Mouse (Mus musculus) limb, embryonic 12.5 days (tissue): ENCODE measurements around the gene Rap1gap. TPM values are rescaled to one million over a fixed set of nuclear protein-coding genes. Genes with fewer than 3 reads are reported as not detected.
A peak's percentile ranks its signal among the peaks of the same experiment; 100 is the strongest.

ENCODE experiments used
- ATAC-seq: fragments of 200-750 bp; cut with Nextera tagmentation; 2 replicates; pipeline ENCODE4 v1.8.0; 2017; ENCODE audit warnings: low read depth, moderate TSS enrichment; ENCODE audit not compliant: insufficient number of reproducible peaks, insufficient read depth, low FRiP score, low TSS enrichment
- H3K27ac ChIP-seq: fragments of 300-500 bp; sonication (generic); 2 replicates; pipeline ENCODE4 v1.5.1; 2016; ENCODE audit warnings: mild to moderate bottlenecking, moderate library complexity
- H3K27me3 ChIP-seq: fragments of 300-500 bp; sonication (generic); 2 replicates; pipeline ENCODE4 v1.6.1; 2016; ENCODE audit warnings: mild to moderate bottlenecking, moderate library complexity
- H3K36me3 ChIP-seq: fragments of 300-500 bp; sonication (generic); 2 replicates; pipeline ENCODE4 v1.6.1; 2016; ENCODE audit warnings: mild to moderate bottlenecking, moderate library complexity
- H3K4me1 ChIP-seq: fragments of 300-500 bp; sonication (generic); replicated peaks from 2 replicates; pipeline ENCODE4 v1.6.1; 2016
- H3K4me2 ChIP-seq: fragments of 300-500 bp; sonication (generic); 2 replicates; pipeline ENCODE4 v1.6.1; 2016; ENCODE audit warnings: mild to moderate bottlenecking, moderate library complexity
- H3K4me3 ChIP-seq: fragments of 300-500 bp; sonication (generic); replicated peaks from 2 replicates; pipeline ENCODE4 v1.5.1; 2016; ENCODE audit warnings: mild to moderate bottlenecking
- H3K9ac ChIP-seq: fragments of 300-500 bp; sonication (generic); replicated peaks from 2 replicates; pipeline ENCODE4 v1.6.1; 2016; ENCODE audit warnings: mild to moderate bottlenecking, moderate library complexity
- H3K9me3 ChIP-seq: fragments of 300-500 bp; sonication (generic); 2 replicates; pipeline ENCODE4 v1.6.1; 2016; ENCODE audit warnings: mild to moderate bottlenecking, moderate library complexity
- WGBS: fragments of 180-500 bp; shearing (Covaris S2); methylation state at CpG from one replicate; pipeline ENCODE4 v1.1.7; 2016; 5-methylcytosine and 5-hydroxymethylcytosine counted together
- polyA plus RNA-seq: library from polyadenylated mRNA; unstranded; fragments of >200 nt; fragmentation: Nextera tagmentation; extraction: Ambion mirVana; gene quantifications from 2 replicates; pipeline ENCODE4 v1.2.1, GENCODE M21; 2016

Rap1gap gene
- polyA plus RNA-seq, 1 experiment from 2014 or later = 5.9 TPM

DNA sequence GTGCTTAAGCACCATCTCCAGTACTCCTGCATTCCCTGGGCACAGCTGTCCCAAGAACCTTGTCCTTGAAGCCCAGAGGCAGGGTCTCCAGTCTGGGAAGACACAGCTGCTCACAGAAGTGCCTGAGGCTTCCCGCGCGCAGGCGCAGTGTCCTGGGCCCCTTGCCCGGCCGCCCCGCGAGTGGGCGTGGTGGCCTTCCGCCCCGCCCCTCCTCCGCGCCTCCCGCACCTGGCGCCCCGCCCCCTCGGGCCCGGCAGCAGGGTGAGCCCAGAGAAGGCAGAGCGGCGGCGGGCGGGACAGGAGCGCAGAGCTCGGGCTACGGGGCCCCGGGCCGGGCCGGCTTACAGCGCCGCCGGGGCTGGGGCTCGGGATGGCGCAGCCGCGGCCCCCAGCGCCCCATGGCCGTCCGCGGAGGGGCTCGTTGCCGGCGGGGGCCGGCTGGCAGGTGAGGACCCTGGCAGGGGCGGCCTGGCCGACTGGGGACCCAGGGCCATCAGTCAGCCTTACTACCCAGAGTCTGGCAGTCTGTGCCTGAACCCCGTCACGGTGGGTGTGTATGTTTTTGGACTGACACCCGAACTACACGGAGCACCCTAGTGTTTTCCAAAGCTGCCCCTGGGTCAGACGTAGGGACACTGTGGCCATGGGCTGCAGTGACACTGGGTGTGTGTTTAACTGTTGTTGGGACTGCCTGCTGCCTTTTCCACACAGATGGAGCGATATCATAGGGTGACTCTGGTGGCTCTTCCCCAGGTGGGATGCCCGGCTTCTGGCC is 42.9 kb downstream of the Rap1gap start:
- Histone ChIP-seq H3K9ac (peak overlapping the region; percentile 85), H3K27me3 (peaks cover 24% of the 10 kb centered on the region; the same call in 1 of the 2 replicates), H3K9me3 (no peaks in the 10 kb centered on the region), H3K4me2 (peak overlapping the region; percentile 86), H3K36me3 (no peaks in the 10 kb centered on the region), H3K4me1 (peaks cover 20% of the 10 kb centered on the region), H3K27ac (peak overlapping the region; percentile 29; the same call in 1 of the 2 replicates), H3K4me3 (peak overlapping the region; percentile 70)
- peak; percentile 87 for ATAC-seq
- WGBS = 2% methylated on average over 46 of the region's 52 CpGs

DNA sequence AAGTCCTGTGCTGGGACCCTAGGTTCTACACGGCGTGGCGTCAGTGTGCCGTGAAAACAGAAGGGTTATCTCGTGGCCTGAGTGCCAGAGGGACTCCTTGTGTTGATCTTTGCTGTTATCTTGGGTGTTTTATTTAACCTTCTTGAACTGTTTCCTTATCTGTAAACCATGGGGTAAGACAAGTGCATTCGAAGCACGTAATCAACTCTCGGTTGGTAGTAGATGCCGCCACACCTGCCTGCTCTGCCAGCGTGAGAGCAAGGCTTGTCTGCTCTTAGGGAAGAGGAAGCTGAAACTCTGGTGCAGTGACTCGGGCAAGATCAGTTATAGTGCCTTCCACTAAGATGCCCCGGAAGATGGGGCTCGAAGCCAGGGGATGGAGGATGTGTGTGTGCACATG is 48.4 kb downstream of the Rap1gap start:
- no peak overlapping the region for H3K4me2 ChIP-seq
- peaks cover 36% of the 10 kb centered on the region; the same call in 1 of the 2 replicates for H3K27me3 ChIP-seq
- H3K9me3 ChIP-seq = no peaks in the 10 kb centered on the region
- no peaks in the 10 kb centered on the region for H3K36me3 ChIP-seq
- H3K27ac ChIP-seq = no peak overlapping the region
- 88% methylated on average over 13 of the region's 13 CpGs for WGBS
- H3K4me1 ChIP-seq = peaks cover 18% of the 10 kb centered on the region
- no peak overlapping the region for H3K9ac ChIP-seq
- ATAC-seq = no peak
- H3K4me3 ChIP-seq = no peak overlapping the region

DNA sequence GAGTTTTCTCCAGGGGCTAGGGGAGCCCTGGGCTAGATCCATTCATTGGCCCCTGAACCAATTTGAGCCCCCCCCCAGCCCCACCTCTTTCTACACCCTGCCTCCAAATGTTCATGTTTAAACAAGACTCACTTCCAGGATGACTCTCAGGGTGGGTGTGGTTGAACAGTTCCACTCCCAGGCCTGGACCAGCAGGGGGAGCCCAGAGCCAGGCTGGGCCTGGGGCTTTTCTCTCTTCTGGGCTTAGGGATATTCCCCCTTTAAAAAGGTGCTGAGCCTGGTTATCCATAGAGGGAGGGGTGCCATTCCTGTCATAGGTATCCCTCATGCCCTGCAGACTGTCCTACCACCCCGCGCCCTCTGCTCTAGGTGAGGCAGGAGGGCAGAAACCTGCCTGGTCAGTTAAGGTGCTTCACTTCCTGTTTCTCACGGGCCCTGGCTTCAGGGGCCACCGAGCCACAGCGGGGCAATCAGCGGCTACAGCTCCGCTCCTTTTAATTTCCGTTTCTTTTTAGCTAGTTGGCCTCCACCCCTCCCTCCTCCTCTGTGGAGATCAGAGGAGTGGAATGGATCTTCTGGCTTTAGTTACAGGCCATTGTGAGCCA is 49.6 kb downstream of the Rap1gap start:
- Histone ChIP-seq H3K4me2 (no peak overlapping the region), H3K27ac (no peak overlapping the region), H3K9me3 (no peaks in the 10 kb centered on the region), H3K27me3 (peaks cover 36% of the 10 kb centered on the region), H3K4me1 (peaks cover 17% of the 10 kb centered on the region), H3K4me3 (no peak overlapping the region), H3K9ac (no peak overlapping the region), H3K36me3 (no peaks in the 10 kb centered on the region)
- WGBS = 24% methylated on average over 8 of the region's 8 CpGs
- ATAC-seq = no peak

DNA sequence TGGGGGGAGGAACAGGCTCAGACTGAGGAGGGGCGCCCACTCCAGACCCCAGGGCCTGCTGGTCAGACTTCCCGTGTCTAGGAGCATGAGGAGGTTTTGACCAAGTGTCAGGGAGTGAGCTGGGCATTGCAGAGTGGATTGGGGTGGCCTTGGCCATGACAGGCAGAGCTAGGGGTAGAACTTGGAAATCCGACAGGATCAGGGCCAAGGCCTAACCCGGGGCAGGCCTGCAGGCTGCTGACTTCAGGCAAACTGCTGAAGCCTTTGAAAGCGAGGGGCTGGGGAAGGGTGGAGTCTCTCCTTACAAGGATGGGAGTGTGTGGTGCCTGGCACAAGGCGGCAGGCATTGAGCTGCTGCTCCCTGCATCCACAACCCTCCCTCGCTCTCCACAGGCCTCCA is 52.5 kb downstream of the Rap1gap start:
- no peak overlapping the region for H3K4me3 ChIP-seq
- H3K36me3 ChIP-seq = no peaks in the 10 kb centered on the region
- H3K9ac ChIP-seq = no peak overlapping the region
- no peak overlapping the region for H3K27ac ChIP-seq
- H3K4me1 ChIP-seq = peaks cover 26% of the 10 kb centered on the region
- no peak for ATAC-seq
- H3K27me3 ChIP-seq = peaks cover 37% of the 10 kb centered on the region
- H3K4me2 ChIP-seq = no peak overlapping the region
- 60% methylated on average over 7 of the region's 7 CpGs for WGBS
- no peaks in the 10 kb centered on the region for H3K9me3 ChIP-seq

GRCm38 (mm10) chr4:137717671-137718070 is 53.1 kb downstream of the Rap1gap start:
- H3K27ac ChIP-seq = no peak overlapping the region
- H3K4me1 ChIP-seq = peaks cover 26% of the 10 kb centered on the region
- peak overlapping the region; percentile 23; the same call in 1 of the 2 replicates for H3K9ac ChIP-seq
- no peak for ATAC-seq
- H3K9me3 ChIP-seq = no peaks in the 10 kb centered on the region
- H3K27me3 ChIP-seq = peaks cover 37% of the 10 kb centered on the region
- H3K4me2 ChIP-seq = no peak overlapping the region
- H3K36me3 ChIP-seq = no peaks in the 10 kb centered on the region
- 60% methylated on average over 15 of the region's 15 CpGs for WGBS
- H3K4me3 ChIP-seq = no peak overlapping the region

DNA sequence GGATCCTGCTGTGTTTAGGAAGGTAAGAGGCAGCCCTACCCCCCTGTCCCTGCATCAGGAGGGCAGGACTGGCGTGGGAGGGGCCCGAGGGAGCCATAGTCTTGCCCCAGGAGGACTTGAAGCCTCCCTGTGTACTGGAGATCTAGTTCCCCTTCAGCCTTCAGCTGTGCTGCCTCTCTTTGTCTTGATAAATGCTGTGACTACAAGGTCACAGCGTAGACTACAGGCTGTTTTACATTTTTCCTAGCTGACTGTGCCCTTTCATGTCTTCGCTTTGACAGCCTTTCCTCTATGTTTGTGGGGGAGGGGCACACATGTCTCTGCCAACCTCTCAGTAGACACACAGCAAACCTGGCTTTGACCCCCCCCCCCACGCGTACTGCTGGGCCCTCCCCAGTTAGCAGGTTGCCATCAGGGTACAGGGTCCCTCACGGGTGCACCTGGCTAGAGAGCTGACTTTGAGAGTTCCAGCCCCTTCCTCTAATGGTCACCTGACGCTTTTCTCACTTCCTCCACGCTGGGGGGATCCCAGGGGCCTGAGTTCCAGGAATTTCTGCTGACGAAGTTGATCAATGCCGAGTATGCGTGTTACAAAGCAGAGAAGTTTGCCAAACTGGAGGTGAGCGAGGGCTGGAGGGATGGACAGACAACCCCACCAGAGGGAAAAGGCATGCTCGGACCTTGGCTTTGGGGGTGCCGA is 55.0 kb downstream of the Rap1gap start:
- H3K4me1 ChIP-seq = peaks cover 26% of the 10 kb centered on the region
- peaks cover 55% of the 10 kb centered on the region for H3K27me3 ChIP-seq
- no peaks in the 10 kb centered on the region for H3K36me3 ChIP-seq
- whole genome bisulfite sequencing = 26% methylated on average over 15 of the region's 15 CpGs
- no peak overlapping the region for H3K27ac ChIP-seq
- H3K9ac ChIP-seq = no peak overlapping the region
- no peak overlapping the region for H3K4me3 ChIP-seq
- no peak for ATAC-seq
- H3K9me3 ChIP-seq = no peaks in the 10 kb centered on the region
- H3K4me2 ChIP-seq = peak overlapping the region; percentile 37

DNA sequence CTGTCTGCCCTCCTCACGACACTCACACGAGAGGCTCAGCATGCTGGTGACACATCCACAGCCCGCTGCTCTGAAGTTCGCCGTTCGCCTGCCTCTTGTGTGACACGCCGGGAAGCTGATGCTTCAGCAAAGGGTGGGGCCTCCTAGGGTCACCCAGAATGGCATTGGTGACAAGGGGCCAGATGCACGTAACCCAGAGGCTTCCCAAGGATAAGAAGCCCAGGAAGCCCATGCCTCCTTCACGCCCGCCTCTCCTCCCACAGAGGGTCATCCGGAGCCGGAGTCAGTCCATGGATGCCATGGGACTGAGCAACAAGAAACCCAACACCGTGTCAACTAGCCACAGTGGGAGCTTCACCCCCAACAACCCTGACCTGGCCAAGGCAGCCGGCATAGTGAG is 57.0 kb downstream of the Rap1gap start:
- Histone ChIP-seq H3K9ac (no peak overlapping the region), H3K36me3 (no peaks in the 10 kb centered on the region), H3K27me3 (peaks cover 52% of the 10 kb centered on the region), H3K4me2 (no peak overlapping the region), H3K27ac (no peak overlapping the region), H3K4me3 (no peak overlapping the region), H3K9me3 (no peaks in the 10 kb centered on the region), H3K4me1 (peaks cover 22% of the 10 kb centered on the region)
- 86% methylated on average over 15 of the region's 15 CpGs for WGBS
- ATAC-seq = no peak

- WGBS = 83% methylated on average over 3 of the region's 3 CpGs
- Histone ChIP-seq H3K27ac (no peak overlapping the region), H3K4me1 (peaks cover 22% of the 10 kb centered on the region)
Measured at GRCm38 (mm10) chr4:137722230-137722629, 57.7 kb downstream of the Rap1gap start.

GRCm38 (mm10) chr4:137722692-137723427 is 58.3 kb downstream of the Rap1gap start:
- Histone ChIP-seq H3K27ac (no peak overlapping the region), H3K9me3 (no peaks in the 10 kb centered on the region), H3K36me3 (no peaks in the 10 kb centered on the region), H3K4me2 (peak overlapping the region; percentile 44), H3K4me3 (no peak overlapping the region), H3K9ac (no peak overlapping the region), H3K4me1 (peaks cover 23% of the 10 kb centered on the region), H3K27me3 (peaks cover 61% of the 10 kb centered on the region)
- 26% methylated on average over 12 of the region's 12 CpGs for WGBS
- ATAC-seq = no peak

More at GRCm38 (mm10) chr4:137722230-137722629, 57.7 kb downstream of the Rap1gap start:
- H3K4me2 ChIP-seq = no peak overlapping the region
- no peak for ATAC-seq
- H3K36me3 ChIP-seq = no peaks in the 10 kb centered on the region
- peaks cover 58% of the 10 kb centered on the region for H3K27me3 ChIP-seq
- no peak overlapping the region for H3K9ac ChIP-seq
- no peaks in the 10 kb centered on the region for H3K9me3 ChIP-seq
- no peak overlapping the region for H3K4me3 ChIP-seq

DNA sequence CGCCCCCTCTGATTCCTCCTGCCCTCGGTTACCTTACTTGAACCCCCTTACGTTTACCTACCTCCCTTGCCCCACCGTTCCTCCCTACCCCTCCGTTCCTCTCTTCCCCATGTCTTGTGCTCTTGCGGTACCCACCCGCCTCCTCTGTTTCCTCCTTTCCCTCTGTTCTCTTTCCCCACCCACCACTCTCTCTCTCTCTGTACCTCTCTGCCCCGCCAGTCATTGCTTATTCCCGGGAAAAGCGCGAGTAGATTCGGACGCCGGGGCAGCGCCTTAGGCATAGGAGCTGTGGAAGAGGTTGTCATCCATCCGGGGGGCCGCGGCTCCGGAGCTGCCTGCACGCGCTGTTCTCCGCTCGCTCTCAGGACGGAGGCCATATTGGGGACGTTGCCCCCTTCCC is 59.0 kb downstream of the Rap1gap start:
- peak overlapping the region; percentile 44 for H3K4me2 ChIP-seq
- H3K27me3 ChIP-seq = peaks cover 61% of the 10 kb centered on the region
- peak overlapping the region; percentile 6 for H3K4me3 ChIP-seq
- no peaks in the 10 kb centered on the region for H3K36me3 ChIP-seq
- no peak overlapping the region for H3K27ac ChIP-seq
- no peak for ATAC-seq
- H3K9ac ChIP-seq = no peak overlapping the region; the same call in 1 of the 2 replicates
- no peaks in the 10 kb centered on the region for H3K9me3 ChIP-seq
- H3K4me1 ChIP-seq = peaks cover 30% of the 10 kb centered on the region
- WGBS = 45% methylated on average over 25 of the region's 25 CpGs
